Mouse (Mus musculus) retina, postnatal 1 day (tissue): ENCODE measurements at regions not wholly inside any gene's neighbourhood (a gene's known extent, or its start where the extent isn't known, plus 50 kb on each side); places are given as distances from the start of the nearest gene placed in this dataset.

Source experiments
- DNase-seq: peaks from one replicate; pipeline ENCODE4 v3.0.0-alpha.2; 2012

DNA sequence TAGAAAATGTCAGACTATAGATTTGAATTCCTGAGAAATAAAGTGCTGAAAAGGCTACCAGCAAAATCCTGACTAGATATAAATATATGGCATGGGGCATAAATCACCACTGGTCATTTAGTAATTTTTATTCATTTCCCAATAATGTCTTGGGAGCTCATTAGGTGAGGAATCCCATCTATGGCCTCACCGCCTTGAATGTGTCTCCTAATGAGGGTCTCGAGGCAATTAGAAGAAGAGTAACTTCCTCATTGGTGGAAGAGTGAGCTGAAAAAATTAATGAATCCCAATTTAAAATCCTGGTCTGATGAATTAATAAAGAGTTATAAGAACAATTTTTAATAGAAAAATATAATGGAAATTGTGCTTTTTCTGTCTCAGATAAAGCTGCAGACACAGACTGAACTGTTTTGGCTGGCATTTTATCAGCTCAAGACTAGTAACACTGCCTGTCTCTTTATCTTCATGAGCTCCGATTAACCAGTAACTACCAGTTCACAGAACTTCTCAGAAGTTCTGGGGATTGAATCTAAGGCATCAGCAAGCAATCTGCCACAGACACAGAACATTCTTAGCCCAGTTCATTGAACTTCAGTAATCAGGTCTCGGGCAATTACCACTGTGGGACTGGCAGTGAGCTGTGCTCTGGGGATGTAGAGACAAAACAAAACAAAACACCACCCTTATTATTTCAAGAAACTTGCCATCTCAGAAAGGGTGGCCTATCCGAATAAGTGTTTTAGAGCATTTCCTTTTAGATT, 170.7 kb downstream of the Plpp3 start:
- peak; percentile 73 for DNase-seq

DNA sequence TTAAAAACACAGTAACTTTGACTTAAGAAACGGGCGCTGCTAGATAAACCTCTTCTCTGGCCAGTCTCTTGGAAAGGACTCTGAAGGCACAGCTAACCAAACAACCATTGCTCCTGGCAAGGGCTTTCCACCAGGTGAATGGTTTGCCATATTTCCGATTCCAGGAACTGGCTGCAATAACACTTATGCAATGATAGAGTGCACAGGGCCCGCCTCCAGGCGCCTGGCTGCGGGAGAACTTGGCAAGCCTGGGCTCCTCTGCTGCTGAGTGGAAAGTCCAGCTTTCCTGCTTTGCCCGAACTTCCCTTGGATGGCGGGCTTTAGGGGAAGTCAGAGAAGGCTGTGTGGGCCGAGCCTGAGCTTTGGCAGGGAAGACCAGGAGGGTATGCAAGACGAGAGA, 171.6 kb downstream of the Plpp3 start:
- peak; percentile 15 for DNase-seq

DNA sequence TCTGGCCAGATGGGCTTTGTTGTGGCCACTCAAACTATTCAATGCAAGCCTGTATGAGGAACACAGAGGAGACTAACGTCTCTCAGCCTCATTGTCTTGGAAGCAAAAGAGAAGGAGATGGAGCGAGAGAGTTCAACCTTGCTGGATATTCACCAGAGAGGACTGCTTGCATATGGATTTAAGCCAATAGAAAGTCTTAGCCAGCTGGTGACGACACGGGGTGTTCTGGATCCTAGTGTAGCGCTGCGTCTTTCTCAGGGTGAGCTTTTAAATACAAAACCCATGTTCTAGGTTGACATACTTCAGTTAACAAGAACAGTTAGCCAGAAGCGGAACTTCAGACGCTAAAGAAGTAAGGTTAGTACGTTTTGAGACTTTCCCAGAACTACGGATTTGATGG, 174.9 kb downstream of the Plpp3 start:
- no peak for DNase-seq

DNA sequence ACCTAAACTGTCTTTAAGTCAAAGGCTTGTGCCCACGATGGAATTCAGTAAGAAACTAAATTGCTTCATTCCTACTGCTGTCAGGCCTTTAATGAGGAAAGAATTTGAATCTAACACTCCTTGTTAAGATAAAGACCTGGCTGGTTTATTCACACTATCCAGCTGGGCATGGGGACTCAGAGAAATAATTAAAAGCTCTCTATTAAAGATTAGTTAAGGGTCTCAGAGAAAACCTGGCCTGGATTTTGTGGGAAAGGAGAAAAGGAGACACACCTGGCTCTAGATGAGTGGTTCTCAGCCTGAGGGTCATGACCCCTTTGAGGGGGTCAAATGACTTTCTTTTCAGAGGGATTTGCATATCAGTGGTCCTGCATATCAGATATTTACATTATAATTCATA, 178.7 kb downstream of the Plpp3 start:
- DNase-seq = peak; percentile 55

DNA sequence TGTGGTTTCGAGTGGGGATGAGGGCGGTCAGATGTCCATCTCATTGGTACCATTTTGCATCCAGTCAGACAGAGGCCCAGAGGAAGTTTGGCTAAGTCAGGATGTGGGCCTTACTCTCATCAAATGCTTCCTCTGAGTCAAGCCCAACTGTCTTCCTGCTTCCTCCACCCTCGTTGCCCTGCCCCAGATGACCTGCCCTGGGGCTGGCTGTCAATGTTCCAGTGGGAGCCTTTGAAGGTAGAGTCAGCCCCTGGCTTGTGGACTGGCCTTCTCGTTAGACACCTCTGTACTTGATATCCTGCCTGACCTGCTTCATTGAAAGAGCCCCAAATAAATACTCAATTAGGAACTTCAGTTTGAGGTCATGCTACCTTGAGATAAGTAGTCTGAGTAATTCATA, 179.4 kb downstream of the Plpp3 start:
- DNase-seq = no peak

DNA sequence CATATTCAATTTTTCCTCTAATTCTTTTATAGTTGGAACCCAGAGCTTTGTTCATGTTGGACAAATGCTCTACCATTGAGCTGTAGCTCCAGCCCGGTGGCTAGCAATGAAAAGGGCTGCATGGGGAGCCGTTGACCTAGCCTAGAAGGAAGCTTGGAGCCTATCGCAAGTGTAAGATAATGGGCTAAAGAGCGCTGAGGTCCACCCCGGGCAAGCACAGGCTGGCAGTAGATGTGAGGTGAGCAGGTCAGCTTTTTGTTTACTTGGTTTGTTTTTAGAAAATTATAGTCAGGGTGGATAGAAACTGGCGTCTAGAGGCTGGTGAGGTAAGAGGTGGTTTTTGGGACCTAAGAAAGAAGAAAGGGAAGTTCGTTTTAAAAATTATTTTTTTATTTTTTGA, 181.0 kb downstream of the Plpp3 start:
- no peak for DNase-seq

DNA sequence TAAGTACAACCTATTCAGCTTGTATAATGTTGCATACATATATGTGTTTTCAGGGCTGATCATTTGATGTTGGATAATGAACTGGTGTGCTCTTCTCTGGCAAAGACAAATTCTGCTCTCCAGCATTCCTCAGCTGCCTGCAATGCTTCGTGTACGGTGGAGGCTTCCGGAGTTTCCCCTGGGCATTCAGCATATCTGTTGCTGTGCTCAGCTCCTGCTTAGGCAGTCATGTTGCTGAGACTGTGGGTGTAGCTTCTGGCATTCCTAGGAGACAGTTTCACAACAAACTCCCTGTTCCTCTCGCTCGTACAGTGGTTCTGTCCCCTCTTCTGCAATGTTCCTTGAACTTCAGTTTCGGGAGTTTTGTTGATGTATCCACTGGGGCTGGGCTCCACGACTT, 181.7 kb downstream of the Plpp3 start:
- DNase-seq = no peak

DNA sequence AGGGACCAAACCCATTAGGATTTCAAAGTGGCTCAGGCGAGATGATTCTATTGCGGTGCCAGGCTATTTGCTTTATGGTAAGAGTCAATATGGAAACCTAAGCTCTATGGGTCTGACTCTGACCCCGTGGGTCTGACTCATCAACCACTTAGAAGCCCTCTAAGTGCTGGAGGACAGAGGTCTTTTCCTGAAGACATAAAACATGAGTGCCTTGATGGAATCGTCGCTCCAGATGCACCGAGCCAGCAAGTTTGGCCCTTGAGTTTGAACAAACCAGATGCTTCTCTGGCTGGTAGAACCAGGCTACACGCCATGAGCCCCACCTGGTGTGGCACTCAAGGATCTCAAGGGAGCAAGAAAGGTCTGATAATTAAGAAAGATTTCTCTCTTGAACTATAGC, 184.1 kb downstream of the Plpp3 start:
- DNase-seq = no peak

DNA sequence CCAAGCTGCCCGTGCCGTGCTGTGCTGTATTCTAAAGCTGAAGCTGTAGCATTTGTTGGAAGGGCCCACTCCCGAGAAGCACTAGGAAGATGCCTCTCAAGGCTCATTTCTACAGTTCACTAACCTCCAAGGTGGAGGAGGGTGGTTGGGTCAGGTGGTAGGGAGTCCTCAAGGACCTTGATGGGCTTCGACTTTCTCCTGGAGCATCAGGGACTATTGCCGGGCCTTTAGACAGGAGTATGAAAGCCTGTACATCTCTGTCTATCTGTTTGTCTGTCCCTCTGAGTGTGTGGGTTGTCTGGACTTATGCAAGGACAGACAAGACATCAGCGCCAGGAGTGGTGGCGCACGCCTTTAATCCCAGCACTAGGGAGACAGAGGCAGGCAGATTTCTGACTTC, 189.7 kb downstream of the Plpp3 start:
- DNase-seq = no peak

DNA sequence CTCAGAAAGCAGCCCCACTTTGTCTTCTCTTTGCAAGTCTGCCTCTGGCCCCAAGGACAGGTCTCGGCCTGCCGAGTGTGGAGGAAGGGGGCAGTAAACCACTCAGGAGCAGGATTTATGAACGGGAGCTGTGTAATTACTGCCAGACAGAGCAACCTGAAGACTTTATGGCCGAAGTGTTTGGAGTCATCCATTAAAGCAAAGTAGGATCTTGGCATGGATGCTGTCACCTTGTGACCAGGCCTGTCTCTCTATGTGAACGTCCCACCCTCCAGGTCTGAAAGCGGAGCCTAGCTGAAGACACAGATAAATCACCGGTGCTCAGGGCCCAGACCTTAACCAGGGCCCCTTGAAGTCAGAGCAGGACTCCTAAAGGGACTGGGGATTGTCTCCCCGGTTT, 190.8 kb downstream of the Plpp3 start:
- no peak for DNase-seq

DNA sequence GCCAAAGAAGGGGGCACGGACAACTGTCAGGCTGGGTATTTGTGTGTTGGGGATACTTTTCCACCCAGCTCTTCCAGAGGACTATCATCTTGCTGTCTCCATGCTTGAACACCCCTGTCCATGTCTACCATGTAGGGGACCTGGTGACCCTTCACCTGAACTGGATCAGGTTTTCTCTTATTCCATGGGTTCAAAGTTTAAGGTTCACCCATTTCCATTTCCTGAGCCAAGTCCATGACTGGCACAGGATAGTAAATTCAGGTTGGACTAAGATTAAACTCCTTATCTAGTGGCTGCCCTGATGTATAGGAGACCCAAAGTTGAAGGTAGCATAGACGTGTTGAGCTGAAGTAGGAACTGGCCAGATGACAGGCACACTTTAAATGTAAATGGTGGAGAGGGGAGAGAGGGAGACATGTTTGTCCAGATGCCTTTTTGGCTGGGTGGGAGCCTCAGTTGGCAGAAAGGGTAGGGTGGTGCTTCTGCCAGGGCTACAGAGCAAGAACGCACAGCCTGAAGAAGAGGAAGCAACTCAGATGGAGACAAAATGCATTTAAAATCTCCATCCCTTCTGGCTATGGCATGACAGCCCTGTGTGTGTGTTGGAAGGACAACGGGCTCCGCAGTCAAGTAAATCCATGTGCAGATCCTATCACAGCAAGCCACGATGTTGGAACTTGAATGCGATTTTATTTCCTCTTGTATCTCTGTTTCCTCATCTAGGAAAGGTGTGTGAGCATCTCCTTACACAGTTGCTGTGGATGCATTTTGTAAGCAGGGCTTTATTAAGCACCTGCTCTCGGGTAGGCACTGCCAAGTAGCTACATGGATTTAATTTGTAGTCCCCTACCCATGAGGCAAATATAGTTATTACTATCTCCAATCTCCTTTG, 192.4 kb downstream of the Plpp3 start:
- DNase-seq = no peak

DNA sequence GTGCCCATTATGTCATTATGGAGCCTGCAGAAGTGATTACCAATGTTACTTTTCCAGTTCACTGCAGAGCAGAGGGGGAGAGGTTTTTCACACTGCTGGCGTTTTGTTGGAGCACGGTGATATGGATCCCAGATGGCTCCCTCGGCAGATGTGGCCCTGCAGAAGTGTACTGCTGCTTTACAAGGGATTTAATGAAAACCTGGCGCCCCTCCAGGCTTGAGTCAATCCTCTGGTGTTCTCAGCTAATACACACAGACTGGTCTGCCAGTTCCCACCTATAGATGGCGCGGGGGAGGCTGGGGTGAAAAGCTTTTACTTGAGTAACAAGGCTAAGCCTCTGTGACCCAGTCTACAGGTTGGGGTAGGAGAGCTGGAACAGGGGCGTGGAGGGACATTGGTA, 195.2 kb downstream of the Plpp3 start:
- DNase-seq = peak; percentile 94

DNA sequence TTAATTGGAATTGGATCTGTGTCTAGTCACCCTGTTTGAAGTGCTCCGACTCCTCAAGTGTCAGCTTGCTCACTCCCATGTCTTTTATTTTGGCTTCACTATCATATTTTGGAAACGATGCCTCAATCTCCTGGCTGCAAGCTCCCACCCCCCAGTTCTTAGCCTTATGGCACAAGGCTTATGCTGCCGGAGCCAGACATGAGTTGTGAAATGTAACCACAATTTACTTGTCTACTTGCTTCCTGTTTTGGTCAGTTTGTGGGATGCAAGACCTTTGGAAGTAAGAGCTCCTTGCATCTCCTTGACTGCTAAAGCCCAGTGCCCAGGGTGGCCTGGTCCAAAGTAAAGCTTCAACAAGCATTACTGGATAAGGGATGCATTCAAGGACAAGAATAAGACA, 195.8 kb downstream of the Plpp3 start:
- DNase-seq = no peak

DNA sequence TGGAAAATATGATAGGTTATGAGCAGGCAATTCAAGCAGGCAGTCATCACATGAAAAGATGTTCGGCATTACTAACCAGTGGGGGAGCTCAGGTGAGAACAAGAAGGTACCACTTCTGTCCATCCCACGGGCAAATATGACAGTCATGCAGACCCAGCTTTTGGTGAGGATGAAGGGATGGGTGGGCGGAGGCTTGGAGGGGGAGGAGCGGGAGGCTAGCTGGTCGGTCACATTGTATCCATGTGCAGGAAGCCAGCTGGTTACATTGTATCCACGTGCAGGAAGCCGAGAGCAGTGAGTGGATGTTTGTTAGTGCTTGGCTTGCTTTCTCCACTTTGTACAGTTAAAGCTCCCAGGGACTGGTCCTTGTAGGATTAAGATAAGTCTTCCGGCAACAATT, 196.9 kb downstream of the Plpp3 start:
- DNase-seq = no peak

DNA sequence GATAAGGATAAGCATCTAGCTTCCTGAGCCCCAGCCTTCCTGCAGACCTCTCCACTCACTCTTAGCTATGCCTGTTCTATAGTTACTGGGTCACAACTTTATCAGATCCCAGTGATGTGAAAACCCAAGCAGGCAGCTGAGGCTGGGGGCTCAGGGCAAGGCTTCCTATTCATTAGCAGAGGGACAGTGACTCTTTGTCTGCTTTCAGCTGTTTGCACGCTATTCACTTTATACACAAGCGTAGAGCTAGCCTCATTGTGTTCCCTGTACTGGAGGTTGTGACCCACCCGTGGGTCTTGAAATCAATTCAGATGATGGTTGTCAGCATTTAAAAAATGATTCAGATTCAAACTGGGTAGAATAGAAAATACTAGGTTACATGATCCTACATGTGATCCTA, 199.5 kb downstream of the Plpp3 start:
- DNase-seq = peak; percentile 87

DNA sequence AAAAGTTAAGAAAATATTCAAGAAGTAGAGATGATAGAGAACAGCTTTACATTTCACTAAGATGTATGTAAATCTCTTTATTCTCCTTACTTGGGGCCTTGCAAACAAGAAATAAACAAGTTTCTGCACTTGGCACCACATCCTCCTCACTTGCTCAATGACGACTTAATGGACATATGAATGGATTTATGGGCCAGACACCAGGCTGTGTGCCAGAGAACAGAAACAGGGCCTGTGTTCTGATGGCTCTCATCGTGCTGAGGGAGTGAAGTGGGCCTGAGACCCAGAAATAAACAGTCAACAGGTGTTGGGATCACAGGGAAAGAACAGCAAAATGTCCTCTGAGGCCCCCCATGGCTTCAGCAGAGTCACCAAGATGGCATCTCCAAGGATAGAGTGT, 201.6 kb downstream of the Plpp3 start:
- no peak for DNase-seq

DNA sequence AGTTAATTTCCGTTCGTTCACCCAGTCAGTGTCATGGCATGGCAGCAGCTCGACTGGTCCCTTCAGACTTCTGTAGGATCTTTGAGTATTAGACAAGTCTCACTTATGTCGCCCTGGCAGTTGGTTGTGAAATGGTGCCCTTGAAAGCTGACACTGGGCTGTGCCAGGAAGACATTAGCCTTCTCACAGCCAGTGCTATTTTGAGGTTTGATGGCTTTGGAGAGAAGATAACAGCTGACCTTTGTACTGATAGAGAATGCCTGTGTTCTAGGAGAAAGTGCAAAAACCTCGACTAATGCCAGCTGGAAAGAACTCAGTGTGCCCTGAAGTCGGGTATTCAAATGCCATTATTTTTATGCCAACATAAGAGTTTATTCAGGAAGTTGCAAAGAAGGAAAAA, 207.3 kb downstream of the Plpp3 start:
- no peak for DNase-seq

DNA sequence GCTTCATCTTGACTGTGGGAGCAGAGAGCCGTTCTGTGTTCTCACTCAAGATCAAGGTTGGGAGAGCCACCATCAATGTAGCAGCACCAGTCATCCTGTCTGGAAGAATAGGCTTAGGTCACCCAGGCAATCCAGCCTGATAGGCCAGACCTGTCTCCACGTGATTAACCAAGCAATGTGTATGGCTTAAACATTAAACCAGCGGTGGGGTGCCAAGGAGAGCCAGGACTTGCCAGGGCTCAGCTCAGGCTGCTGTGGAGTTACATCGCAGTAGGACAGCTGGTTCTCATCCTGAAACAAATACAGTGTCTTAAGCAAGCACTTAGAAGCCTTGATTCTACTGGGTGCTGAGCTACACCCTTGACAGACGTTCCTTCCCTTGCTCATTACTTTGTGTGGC, 207.9 kb downstream of the Plpp3 start:
- DNase-seq = no peak

DNA sequence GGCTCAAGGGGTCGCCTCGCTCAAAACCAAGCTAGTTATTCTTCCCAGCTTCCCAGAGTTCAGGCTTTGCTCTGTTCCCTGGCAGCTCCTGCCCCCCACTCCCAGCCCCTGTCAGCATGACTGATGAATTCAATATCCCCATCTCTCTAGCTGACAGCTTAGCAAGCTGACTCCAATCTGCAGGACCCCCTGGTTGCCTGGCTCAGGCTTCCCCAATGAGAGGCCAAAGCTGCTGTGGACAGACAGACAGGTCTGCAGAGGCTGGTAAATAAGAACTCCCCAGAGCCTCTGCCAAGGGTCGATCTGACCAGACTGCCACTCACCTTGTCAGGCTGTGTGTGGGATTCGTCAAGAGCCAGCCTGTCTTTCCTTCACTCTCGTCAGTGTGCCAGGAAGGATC, 219.4 kb downstream of the Plpp3 start:
- no peak for DNase-seq

DNA sequence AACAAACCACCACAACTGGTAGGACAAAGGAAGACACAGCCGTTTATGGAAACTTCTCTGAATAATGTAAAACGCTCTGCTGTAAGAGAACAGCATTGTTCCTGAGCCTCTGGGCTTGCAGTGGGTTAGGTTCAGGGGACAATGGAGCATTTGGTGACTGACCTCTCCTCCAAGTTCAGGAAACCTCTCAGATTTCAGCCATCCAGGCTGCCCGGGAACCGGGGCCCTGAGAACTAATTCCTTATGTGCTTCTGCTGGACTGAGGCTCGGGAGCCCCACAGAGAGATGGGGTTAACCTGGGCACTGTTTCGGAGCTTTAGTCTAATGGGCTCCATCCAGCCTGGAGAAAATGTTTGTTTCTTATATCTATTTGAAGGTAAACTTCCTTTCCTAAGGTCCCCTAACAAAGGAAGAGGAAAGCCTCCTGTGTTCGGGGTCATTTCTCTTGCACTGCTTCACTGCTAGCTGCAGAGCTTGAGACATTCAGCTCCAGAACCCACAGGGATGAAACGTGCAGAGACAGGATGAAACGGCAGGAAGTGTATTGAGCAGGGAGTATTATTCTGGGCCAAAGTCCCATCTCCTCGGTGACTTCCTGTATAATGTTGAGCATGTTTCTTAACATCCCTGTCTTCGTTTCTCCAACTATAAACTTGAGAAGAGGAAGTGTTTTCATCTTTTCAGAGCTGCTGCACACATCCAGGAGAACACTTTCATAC, 220.5 kb downstream of the Plpp3 start:
- no peak for DNase-seq

DNA sequence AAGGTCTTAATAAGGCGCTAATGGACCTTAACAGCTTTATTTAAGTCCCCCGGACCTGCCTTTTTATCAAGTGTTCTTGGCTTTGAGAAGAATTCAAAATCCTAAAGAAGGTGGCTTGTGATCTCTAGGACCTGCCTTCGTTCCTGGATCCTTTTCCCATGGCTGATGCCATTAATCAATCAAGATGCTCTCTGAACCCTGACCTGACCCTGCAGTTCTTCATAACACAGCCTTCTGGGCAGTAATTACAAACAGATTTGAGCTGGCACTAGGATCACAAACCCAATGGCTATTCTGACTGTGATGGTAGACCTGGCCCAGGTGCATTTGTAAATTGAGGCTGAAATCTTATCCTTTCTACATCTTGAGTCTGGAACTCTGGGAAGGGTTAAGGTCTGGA, 227.7 kb downstream of the Plpp3 start:
- no peak for DNase-seq

DNA sequence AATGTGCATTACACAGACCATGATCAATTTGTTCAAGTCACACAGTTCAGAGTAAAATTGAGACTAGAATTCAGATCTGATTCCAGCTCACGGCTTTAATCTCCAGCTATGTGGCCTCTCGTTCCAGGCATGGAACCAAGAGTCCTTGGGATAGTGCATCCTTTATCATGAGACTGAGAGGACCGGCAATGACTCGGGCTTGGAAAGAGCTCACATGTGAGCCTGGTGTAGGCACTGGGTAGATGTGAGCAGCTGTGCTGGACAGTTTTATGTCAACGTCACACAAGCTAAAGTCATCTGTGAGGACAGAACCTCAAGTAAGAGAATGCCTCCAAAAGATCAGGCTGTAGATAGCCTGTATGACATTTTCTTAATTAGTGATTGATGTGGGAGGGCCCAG, 228.3 kb downstream of the Plpp3 start:
- no peak for DNase-seq

DNA sequence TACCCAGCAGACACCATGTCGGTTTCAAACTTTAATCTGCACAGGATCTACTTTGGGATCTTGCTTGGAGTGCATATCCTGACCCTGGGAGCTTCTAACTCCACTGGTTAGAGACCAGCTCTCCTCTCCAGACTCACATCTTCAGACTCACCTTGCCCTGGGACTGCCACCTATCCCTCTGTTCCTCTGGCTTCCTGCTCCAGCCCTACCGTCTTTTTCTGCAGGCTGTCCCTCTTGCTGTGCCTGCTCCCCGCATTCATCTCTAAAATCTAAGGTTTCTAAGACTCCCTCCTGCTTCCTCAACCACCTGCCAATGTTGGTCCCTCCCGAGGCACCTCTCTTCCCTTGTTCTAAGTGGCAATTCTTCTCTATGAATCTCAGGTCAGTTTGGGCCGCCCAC, 233.2 kb downstream of the Plpp3 start:
- peak; percentile 60 for DNase-seq

DNA sequence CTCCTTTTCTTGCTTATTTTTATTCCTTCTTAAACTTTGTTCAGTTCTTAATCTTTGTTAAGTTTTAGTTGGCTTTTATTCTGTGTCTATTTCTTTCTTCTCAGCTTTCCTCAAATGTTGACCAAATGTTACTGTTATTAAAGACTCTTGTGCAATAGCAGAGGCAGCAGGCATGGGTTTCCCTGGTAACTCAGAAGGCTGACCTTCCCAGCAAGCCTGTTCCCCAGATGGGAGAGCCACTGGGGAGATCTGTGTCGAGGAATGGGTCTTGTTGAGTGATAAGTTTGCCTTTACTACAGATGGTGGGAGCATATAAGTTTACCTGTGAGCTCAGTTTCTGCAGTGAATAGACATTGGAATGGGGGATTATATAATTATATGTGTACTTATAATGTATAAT, 237.2 kb downstream of the Plpp3 start:
- DNase-seq = no peak
